Mouse (Mus musculus) Patski (cell line): Measurements from ENCODE around the gene Scgb2b7. TPM values are rescaled to one million over a fixed set of nuclear protein-coding genes. Genes with fewer than 3 reads are reported as not detected.
"Not testable (repeated sequence)": the region's sequence is repeated elsewhere in the genome, so short reads cannot be mapped to it uniquely, and the experiment has no call there.

Experiments used
- ATAC-seq: fragments of 100-300 bp; one replicate; pipeline ENCODE4 v1.8.0; 2021
- CTCF ChIA-PET: fragments of 350-600 bp; sonication (Branson Sonifier 250); formaldehyde crosslinking; loops from one replicate; lab custom pipeline; 2022; ENCODE audit warnings: inconsistent platforms; lab: Charles Lee
- POLR2A ChIA-PET: fragments of 350-600 bp; sonication (Branson Sonifier 250); formaldehyde crosslinking; loops from one replicate; lab custom pipeline; 2022; ENCODE audit warnings: antibody characterized with exemption, inconsistent platforms; lab: Charles Lee
- DNase-seq: peaks from one replicate; pipeline ENCODE4 v3.0.0-alpha.2; 2011; ENCODE audit warnings: low read depth, low spot score
- H3K27me3 ChIP-seq: fragments of 371-371 bp; one replicate; pipeline ENCODE4 v1.5.1; 2021
- in situ Hi-C: fragments of 300-500 bp; cut with MboI; formaldehyde crosslinking; loops from 3 replicates; pipeline ENCODE4 v1.11.1; 2018; ENCODE audit warnings: low pct_unique_long_range_greater_than_20kb, mixed read lengths
- polyA plus RNA-seq: library from polyadenylated mRNA; unstranded; gene quantifications from one replicate; pipeline ENCODE4 v1.2.3, GENCODE M21; 2021

The Scgb2b7 gene
- not detected for polyA plus RNA-seq

DNA sequence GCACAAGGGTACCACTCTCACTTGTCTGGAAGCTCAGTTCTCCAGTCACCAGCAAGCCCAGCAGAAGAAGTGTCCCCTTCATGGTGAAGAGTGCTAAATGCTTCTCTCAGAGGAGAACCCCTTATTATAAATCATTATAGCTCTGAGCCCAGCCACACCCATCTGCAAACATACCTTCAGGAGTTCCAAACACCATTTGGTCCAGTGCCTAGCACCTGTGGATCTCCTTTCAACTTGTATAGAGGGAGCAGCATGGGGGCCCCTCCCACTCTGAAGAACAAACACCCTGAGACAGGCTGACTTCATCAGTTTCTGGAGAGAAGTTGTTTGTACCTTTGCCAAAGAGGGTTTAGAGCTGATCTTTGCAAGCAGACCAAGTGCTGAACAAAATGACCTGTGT lies at the start of gene Scgb2b7:
Scgb2b7 (minus strand) TSS at position 101 of the 400 bp plus-strand sequence.
- ATAC-seq, POLR2A ChIA-PET, H3K27me3 ChIP-seq, DNase-seq, CTCF ChIA-PET, in situ Hi-C loops: not testable (repeated sequence)

DNA sequence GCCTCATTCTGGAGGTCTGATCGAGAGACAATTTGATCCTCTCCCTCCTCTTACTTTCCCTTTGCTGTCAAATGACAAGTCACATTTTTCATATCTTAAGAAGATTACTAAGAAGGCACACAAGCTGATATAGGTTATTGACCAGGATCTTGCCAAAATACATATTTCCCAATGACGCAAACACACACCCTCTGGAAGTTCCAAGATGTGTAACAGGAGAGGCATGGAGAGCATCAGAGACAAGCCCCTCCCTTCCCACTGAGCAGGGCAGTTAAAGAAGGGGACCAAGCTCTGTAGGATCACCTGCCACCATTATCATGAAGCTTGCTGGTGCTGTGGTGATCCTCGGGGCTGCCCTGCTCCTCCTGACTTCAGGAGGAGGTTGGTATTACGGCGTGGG lies 6.8 kb upstream of the Scgb2b7 start, which contains the start of gene Scgb1b7:
Scgb1b7 (plus strand) TSS at position 301 of the 400 bp plus-strand sequence.
- H3K27me3 ChIP-seq, POLR2A ChIA-PET, ATAC-seq, CTCF ChIA-PET, DNase-seq, in situ Hi-C loops: not testable (repeated sequence)

Other genes with a start within 250 kb of the Scgb2b7 start
- gene Scgb1b7, start 6.9 kb upstream of the Scgb2b7 start, polyA plus RNA-seq = not detected